Mouse (Mus musculus) heart, postnatal 25 days (tissue): ENCODE measurements around the gene Pkp3. TPM values are rescaled to one million over a fixed set of nuclear protein-coding genes. Genes with fewer than 3 reads are reported as not detected.
"Not testable (repeated sequence)": the region's sequence is repeated elsewhere in the genome, so short reads cannot be mapped to it uniquely, and the experiment has no call there.

Experiments
- DNase-seq: peaks from one replicate; pipeline ENCODE4 v3.0.0; 2022; ENCODE audit warnings: low spot score
- intact Hi-C: fragments of 180-260 bp; cut with DNase I; formaldehyde crosslinking; loops from one replicate; pipeline ENCODE4 v1.15.1; 2025
- total RNA-seq, 2 experiments: library from RNA; stranded (reverse); gene quantifications; 2 replicates each; pipeline ENCODE4 v1.2.3; 2021

Gene Pkp3
- total RNA-seq: under 1 TPM in 1 of 2 experiments, not detected in 1; 0.31 TPM

DNA sequence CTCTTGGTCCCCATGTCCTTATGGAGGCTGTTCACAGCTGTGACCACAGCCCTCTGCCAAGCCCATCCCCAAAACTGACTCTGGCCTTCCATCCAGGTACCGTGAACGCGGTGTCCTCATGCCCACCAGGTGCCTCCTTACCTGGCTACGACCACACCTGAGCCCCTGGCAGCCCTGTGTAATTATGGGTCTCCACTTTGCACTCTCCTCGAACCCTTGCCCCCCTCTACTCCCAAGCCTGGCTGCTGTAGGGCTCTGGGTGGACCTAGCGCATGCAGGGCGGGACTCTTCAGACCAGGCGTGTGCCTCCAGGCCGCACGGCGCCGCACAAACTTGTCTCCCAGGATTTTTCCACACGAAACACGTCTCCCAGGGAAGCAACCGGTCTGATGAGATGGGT is at the start of gene Pkp3:
Gene Pkp3, plus strand, starts transcription at position 378 of the 400 bp plus-strand sequence.
- intact Hi-C loops: no loop called here

DNA sequence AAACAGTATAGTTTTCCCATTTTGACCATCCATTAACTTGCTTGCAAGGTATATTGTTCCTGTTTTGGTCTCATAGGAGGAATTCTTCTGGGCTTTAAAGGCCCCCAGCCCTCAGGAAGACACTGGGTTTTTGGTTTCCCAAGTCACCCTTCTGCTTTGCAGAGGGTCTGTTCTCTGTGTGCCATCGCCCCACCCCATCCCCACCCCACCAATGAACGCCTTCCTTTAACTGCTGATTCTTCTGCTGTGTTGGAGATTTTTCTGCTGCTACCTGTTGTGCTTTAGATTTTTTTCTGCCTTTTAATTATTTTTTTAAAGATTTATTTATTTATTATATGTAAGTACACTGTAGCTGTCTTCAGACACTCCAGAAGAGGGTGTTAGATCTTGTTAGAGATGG is 49.2 kb upstream of the Pkp3 start, which contains the start of gene Gm17387:
Gene Gm17387, plus strand, starts transcription at position 301 of the 400 bp plus-strand sequence.
- DNase-seq: no peak
- intact Hi-C loops: no loop called here

More for the DNA sequence above, at the start of gene Pkp3:
- DNase-seq: no peak

DNA sequence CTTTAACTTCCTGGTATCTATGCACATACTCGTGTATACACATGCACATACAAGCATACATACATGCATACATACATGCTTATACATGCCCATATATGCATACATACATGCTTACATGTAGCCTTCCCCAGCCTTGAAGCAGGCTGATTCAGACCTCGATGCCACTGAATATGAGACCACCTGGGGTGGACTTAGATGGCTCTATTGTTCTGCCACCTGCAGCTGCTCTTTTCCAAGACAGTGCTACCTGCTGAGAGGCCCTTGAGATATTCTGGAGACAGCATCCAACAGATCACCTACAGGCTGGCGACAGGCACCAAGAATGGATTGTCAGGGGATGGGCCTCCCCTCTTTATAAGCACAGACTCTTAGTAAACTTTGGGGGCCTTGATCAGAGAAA is 47.6 kb upstream of the Pkp3 start:
- DNase-seq: no peak
- intact Hi-C loops: no loop called here

DNA sequence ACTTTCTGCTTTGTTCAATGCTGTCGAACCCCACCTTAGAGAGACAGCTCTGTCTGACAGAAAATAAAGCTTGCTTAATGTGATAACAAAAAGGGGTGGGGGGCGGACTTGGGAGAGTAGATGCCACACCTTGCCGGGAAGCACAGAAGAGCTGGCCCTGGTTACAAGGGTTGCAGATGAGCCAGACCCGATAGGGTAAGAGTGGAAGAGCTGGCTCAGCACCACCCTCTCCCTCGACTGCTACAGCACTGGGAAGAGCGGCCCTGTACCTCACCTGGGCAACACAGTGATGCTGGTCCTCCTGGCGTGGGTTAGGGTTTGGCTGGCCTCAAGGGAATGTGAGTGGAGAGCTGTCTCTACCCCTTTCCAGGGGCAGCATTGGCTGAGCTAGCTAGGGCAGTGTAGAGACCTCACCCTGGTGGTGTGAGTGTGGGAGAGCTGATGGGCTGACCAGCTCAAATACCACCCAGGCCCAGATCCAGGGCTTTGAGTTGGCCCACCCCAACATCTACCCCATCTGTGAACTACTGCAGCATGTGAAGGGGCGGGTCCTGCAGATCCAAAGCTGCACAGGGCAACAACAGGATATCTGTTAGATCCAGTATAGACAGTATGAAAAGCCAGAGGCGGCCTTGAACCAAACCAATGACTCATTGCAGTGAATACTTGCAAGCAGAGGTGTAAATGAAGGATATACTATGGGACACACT is 45.4 kb upstream of the Pkp3 start:
- intact Hi-C loops: no loop called here
- no peak for DNase-seq

DNA sequence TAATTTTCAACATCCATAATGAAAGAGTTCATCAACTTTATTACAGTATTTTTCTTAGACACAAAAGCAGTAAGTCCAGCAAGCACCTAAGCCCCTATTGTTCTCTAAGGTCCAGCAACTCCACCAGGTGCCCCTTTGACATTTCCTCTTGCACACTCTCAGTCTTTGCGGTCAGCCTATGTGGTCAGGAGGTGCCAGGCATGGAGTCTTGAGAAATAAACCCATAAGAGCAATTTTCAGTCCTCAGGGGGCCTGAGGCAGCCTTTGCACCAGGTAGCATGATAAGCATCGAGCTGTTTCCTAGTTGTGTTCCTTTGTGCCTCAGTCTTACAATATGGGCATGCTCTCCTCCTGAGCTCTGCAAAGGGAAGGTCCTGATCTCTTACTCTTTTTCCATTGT is 41.4 kb upstream of the Pkp3 start:
- intact Hi-C loops, DNase-seq: not testable (repeated sequence)

DNA sequence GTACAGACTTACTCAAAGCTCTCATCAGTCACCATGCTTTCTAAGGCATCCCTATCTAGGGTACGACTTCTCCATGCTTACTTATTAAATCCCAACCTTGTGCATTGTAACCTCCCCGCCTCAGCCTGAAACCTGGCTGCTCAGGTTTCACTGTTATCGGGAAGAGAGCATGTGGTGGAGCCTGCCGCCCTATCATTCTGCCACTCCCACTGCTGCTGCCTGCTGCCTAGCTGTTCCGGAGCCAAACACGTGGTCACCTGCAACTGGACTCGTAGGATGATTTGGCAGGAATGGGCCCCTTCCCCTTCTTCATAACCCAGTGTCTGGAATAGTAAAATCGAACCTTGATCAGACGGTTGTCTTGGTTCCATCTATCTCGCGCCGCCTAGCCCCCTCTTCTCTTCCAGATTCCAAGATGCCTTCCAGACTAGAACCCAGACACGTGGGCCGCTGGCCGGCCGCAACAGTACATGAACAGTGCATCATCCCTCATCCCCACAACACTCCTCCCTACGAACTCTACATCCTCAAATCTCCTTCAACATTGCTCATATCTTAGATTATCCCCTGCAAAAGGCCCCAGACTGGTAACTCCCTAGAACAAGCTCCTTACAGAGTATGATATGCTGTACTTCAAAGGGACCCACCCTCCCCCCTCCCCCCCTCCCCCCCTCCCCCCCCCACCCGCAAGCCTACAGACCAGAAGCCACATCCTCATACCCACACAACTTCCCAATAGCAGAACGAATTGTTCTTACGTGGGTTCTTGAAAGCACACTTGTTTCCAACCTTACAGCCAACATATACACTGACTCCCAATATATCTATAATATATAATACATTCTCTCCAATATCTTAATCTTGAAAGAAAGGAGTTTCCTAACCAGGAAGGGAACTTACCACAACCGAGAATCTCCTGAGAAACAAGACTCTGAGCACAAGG is 39.7 kb upstream of the Pkp3 start:
- DNase-seq: no peak
- intact Hi-C loops: no loop called here

DNA sequence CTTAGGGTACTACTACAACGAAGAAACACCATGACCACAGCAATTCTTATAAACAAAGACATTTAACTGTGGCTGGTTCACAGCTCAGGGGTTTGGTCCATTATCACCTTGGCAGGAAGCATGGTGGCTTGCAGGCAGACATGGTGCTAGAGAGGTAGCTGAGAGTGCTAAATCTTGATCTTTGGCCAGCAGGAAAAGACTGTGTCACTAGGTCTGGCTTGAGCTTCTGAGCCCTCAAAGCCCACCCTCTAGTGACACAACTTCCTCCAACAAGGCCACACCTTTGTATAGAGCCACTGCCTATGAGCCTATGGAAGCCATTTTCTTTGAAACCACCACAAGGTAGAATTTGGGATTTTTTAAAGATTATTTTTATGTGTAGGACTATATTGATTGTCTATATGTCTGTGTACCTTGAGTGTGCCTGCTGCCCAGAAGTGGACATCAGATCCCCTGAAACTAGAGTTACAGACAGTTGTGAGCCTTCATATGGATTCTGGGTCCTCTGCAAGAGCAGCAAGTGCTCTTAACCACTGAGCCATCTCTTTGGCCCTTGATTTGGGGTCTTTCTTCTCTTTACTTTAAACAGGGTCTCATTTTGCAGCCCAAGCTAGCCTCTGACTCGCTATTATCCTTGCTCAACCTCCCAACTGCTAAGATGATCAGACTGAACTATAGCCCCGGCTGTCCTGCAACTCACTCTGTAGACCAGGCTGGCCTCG is 38.5 kb upstream of the Pkp3 start:
- intact Hi-C loops: no loop called here
- no peak for DNase-seq

DNA sequence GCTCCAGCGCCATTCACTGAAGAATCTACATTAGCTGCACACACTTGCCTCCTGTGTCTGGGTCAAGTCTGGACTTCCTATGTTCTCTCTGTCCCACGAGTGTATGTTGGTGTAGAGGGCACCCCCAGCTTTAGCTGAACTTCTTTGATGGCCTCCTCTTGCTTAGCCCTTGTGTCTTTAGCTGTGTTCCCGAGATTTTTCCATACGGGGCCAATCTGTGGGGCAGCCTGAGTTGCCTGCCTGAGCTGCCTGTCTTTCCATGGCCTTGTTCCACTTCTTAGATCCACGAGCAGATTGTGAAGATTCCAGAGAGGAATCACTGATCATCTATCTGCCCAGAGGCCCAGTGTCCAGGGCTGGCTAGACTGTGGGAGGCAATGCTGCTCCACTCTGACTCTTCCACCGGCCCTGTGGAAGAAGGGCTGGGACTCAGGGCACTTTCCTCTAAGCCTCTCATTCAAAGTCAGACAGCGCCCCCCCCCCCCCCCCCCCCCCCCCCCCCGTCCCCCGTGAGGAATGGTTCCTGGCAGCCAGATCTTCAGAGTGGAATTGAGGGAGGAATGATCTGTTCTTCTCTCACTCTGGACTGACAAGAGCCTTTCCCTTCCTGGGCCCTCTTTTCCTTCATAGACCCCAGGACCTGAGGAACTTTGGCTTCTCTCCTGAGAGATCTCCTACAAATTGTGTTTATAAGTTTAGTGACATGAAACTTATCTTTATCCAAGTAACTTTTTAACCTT is 37.0 kb upstream of the Pkp3 start:
- intact Hi-C loops: no loop called here
- DNase-seq: no peak

DNA sequence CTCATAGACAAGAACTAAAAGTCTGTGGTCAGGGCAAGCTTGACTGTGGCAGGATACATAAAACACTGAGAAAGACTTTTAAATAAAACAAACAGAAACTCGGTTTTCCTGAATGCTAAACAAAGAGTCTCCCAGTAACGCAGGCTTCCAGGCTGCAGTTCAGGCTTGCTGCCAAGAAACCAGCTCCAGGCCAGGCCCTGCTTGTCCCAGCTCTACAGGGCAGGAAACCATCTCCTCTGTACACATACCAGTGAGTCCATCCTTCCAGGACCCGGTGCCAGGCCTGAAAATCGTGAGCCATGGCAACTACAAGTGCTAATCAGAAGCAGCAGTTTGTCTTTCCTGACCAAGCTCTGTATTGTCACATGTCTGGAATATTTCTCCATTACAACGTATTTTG is 36.4 kb upstream of the Pkp3 start:
- intact Hi-C loops: no loop called here
- DNase-seq: peak; percentile 73

DNA sequence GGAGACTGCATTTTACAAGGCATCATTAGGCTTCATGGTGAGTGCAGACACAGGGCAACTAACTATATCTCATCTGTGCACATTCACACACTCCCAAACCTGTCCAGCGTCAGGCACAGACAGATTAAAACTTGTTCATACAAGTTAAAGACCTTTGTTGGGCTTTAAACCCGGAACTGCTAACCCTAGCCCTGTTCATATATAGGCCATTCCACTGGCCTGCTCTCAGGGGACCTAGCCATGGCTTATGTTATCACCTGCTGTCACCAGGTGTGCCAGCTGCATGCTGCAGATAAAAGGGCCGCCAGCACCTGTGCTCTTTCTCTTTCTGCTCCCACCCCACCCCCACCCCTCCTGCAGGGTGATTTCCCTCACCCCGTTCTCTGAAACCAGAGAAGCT is 35.5 kb upstream of the Pkp3 start:
- DNase-seq: no peak
- intact Hi-C loops: no loop called here

DNA sequence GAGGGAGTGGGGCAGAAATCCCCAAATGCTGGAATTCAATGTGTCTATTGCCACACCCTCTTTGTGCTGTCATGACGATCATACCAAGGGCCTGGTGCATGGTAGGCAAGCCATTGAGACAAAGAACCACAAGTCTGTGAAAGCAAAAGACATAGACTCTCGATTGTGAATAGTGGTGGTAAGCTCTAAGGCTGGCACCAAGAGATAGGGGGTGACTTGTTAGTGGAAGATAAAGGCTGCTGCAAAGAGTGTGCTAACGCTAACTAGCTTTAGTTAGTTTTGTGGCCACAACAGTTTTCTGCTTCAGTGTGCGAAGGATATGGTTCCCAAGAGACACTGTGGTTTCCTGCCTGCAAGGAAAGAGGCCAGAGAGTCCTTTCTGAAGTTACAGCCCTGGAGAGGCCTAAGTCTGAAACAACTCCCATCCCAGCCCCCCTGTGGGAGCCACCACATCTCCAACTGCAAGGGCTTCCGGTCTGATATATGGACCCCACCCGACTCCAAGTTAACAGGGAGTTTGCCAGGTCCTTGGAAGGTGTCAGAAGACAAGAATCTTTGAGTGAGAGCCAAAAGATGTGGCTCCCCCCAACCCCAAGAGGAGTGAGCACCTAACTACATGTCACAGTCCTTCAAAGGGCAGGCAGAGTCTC is 31.0 kb upstream of the Pkp3 start:
- intact Hi-C loops: loop anchor here (1.0 kb wide), 1 partner anchor 38 kb away; no protein-coding TSS in a partner anchor
- DNase-seq: no peak

DNA sequence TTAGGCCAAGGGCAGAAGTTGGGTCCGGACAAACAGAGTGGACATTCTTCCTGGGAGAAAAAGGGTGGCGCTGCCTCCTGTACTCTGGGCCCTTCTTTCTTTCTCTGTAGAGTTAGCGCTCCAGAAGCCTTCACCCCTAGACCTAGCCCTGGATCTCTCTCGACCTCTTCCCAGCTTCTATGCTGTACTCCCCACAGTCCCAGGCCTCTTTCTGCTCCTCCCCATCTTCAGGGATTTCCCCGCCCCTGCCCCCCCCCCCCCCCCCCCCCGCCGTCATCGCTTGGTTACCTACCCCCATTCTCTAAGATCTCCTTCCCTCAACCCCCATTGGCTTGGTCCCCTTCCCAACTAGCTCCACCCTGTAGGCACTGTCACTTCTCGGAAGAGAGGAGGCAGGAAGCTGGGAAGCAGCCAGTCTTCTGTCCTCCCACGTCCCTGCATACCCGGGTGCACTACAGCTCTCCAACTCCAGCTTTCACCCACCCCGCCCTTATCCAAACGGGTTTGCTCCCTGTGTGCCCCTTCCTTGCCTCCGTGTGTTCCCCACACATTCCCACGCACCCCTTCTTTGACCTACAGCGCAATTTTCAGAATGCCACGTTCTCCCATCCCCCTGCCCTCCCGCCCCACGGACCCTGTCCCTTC is 30.3 kb upstream of the Pkp3 start:
- intact Hi-C loops: loop anchor here (1.0 to 2.0 kb wide), 3 partner anchors 38 to 203 kb away; partner anchors contain the start of gene Scgb1c1
- DNase-seq: peak; percentile 86

DNA sequence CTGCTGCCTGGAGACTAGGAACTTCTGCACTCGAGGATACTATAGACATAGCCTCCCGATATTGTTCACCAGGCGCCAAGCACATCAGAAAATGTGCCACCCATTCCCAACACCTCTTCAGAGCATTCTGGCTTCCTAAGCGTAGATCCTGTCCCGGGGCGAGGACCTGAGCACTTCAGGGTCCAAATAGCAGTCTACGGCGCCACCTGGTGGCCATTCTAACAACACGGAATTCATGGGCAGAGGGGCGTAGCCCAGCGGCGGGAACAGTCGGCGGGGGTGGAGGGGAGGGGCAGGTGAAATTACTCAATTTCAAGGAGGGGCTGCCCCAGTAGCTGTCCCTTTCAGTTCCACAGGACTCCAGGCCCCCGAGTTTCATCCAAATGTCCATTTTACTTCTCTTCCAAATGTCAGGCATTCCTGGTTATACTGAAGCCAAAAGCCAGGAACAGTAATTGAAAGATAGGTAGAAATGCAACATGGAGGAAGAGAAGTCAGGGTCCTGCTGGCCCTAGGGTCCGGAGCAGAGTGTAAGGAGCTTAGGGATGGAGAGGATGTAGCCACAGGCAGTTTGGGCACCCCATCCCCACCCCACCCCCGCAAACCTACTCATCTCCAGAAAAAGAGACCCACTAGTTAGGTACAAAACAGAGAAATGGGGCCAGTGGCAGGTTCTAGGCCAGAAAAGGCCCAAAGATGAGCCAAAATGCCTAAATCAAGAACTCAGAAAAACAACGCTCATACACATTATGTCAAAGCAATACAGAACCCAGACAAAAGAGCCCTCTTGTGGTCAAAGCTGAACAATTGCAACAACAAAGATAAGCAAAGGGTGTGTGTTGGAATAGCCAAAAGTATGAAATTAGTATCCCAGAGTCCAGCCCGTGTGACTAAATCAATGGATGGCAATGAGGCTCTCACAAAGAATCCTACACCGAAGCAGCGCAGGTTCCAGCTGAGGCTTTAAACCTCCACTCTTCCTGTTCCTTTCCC is 29.5 kb upstream of the Pkp3 start:
- peak; percentile 89 for DNase-seq
- intact Hi-C loops: loop anchor here (1.0 to 2.0 kb wide), 4 partner anchors 89 to 204 kb away; partner anchors contain the start of gene Scgb1c1

DNA sequence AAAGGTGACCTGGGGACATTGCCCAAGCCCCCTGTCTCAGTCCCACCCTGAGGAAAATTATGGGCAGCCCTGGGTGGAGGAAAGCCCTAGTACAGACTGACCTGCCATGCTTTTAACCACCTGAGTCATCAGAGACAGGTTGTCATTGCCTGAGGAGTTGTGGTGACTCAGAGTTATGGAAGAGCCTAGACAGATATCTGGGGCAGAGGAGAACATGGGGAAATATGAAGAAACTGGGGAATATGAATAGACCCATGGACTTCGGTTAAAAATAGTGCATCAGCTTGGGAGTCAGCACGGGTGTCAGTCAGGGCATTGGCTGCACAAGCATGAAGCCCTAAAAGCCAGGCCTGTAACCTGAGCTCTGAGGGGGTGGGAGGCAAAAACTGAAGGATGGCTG is 28.7 kb upstream of the Pkp3 start:
- intact Hi-C loops: loop anchor here (1.0 to 2.0 kb wide), 3 partner anchors 90 to 205 kb away; partner anchors contain the start of gene Scgb1c1
- DNase-seq: no peak

DNA sequence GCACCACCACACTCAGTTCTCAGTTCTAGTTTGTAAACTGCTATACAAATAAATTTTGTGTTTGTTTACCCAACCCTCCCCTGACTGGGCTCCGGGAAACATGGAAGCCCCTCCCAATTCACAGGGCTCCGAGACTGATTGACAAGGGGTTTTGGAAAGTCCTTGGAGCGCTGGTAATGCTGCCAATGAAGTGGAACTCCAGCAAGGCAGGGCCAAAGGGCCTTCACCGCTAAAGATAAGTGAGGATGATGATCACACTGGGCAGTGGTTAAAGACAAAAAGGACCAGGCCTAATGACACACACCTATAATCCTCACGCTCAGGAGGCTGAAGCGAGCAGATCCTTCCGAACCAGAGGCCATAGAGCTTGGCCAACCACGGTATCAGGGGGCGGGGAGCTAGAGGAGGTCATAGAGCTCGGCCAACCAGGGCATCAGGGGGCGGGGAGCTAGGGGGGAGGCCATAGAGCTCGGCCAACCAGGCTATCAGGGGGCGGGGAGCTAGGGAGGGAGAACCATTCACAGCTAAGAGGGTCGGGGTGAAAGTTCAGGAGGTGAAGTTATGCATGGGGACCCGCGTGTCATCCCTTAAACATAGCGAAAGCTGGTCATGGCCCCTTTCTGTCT is 26.8 kb upstream of the Pkp3 start:
- no peak for DNase-seq
- intact Hi-C loops: no loop called here

DNA sequence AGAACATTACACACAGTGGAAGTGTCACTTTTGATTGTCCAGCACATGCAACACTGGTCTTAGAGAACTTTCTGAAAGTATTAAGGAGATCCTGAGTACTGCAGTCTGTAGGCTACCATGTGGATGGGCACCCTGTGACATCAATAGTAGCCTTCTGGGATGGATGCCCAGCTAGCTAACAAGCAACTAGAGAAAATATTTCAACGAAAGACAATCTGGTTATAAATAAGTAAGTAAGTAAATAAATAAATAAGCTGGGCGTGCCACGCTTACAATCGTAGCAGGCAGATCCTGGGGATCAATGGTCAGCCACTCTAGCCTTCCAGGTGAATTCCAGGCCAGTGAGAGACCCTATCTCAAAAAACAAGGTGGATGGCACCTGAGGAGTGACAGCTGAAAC is 26.0 kb upstream of the Pkp3 start:
- intact Hi-C loops: no loop called here
- no peak for DNase-seq

DNA sequence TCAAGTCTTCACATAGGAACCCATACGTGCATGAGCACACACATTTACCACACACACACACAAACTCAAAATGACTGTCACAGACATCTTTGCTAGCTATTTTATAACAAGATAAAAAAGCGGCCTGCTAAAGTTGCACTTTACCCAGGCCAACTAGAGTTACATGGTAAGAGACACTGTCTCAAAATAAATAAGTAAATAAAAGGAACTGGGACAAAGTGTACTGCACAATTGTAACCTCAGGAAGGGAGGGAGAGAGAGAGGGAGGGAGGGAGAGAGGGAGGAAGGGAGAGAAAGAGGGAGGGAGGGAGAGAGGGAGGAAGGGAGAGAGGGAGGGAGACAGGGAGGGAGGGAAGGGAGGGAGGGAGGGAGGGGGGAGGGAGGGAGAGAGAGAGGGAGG is 25.6 kb upstream of the Pkp3 start:
- DNase-seq: no peak
- intact Hi-C loops: no loop called here
